Mouse (Mus musculus): ENCODE measurements at regions not wholly inside any gene's neighbourhood (a gene's known extent, or its start where the extent isn't known, plus 50 kb on each side); places are given as distances from the start of the nearest gene placed in this dataset.

DNA sequence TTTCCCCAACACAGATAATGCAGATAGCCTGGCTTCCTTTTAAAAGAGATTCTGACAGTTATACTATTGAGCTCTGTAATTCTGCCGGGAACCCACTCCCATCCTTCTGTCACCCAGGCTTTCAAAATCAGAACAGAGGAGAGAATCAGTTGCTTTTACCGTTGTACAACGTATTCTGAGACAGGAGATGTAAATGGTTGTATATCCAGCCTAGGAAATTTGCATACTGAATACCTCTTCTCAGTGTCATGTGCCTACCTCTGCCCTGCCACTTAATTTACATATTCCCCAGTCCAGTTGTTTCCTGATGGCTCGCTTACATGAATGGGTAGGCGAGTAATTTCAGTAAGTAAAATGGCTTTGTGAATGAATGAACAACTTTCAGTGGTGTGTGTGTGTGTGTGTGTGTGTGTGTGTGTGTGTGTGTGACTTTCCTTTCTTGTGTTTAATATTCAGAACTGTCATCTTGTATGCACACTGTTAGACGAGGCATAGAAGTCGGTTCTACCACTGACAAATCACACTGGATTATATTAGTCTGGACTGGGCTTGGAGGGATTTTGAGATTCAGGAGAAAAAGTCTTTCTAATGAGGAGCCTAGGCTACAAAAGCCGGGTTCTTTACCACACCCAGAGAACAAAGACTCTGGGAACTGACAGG lies 282.2 kb upstream of the Cdh6 start:
- no peak for DNase-seq
- H3K27ac ChIP-seq = no peak overlapping the region
- no peak for TF ChIP-seq CTCF (IDR thresholded peaks at IDR 0.05)
- no peak overlapping the region for H3K4me3 ChIP-seq
- intact Hi-C loops (cut with DNase I) = no loop called here

DNA sequence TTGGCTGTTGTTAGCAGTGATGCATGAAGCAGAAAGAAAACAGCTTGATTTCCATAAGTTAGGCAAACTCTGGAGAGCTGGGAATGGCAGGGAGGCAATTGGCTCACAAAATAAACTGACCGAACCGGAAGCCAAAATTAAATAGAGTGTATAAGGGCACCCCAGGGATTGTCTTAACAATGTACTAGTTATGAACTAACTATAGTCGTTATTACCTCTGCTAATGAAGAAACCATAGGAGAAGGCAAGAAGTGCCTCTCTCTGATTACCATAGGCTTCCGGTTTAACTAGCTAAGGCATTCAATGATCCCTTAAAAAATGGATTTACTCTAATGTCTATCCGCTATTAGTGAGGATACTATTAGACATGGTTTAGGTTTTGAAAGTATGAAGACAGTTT lies 276.9 kb upstream of the Cdh6 start:
- Histone ChIP-seq H3K27ac (no peak overlapping the region), H3K4me3 (no peak overlapping the region)
- no peak for TF ChIP-seq CTCF (IDR thresholded peaks at IDR 0.05)
- DNase-seq = no peak
- intact Hi-C loops (cut with DNase I) = no loop called here

DNA sequence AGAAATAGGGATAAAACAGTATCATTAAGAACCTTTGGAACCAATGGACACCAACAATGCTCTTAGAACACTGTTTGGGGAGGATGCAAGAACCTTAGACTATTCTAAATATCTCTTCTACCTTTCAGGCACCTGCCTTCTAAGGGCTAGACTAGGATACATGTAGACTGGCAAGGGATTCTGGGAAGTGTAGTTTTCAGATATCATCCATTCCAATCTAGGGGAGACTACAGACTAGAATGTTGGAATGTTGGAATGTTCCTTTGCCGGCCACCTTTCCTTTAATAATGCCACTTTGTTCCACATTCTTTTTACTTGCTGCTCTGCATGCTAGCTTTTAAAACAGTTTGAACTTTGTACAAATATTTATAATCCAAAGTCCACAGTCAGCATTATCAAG lies 261.1 kb upstream of the Cdh6 start:
- no peak for TF ChIP-seq CTCF (IDR thresholded peaks at IDR 0.05)

DNA sequence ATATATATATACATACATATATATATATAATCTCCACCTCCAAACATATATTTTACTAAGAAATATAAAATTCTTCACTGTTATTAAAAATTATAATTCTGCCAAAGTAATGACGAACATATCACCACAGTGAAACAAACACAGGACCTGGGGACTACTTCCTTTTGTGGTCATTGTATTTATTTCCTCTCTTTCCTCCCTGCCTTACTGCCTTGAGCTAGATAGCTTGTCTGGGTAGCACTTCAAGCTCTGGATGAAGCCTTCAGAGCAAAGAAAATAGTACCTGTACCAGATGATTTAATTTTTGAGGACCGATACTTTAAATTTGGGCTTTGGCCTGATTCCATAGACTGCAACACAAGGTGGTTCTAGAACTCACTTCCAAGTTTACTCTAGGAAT lies 259.5 kb upstream of the Cdh6 start:
- intact Hi-C loops (cut with DNase I) = no loop called here
- H3K4me3 ChIP-seq = no peak overlapping the region
- H3K27ac ChIP-seq = no peak overlapping the region
- TF ChIP-seq CTCF (IDR thresholded peaks at IDR 0.05) = no peak
- DNase-seq = no peak

More for the DNA sequence above, 261.1 kb upstream of the Cdh6 start:
- no peak for DNase-seq
- Histone ChIP-seq H3K4me3 (no peak overlapping the region), H3K27ac (no peak overlapping the region)
- intact Hi-C loops (cut with DNase I) = no loop called here

DNA sequence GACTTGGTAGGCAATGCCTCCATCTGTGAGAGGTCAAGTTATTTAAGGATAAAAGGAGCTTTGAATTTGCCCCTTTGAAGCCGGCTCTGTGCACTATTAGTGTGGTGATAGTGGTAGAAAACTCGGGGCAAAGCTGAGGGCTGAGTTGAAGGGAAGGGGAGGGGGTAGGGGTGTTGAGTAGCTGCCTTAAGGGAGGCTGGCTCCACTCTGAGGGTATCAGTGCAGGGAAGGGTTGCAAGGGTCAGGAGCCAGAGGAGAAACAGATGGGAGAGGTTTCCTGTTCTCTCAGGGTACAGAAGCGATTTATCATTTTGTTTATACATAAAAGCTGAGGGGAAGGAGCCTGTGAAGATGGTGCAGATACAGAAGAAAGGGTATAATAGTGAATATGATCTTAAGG lies 246.1 kb upstream of the Cdh6 start:
- intact Hi-C loops (cut with DNase I) = no loop called here
- Histone ChIP-seq H3K4me3 (no peak overlapping the region), H3K27ac (no peak overlapping the region)
- no peak for DNase-seq
- no peak for TF ChIP-seq CTCF (IDR thresholded peaks at IDR 0.05)

DNA sequence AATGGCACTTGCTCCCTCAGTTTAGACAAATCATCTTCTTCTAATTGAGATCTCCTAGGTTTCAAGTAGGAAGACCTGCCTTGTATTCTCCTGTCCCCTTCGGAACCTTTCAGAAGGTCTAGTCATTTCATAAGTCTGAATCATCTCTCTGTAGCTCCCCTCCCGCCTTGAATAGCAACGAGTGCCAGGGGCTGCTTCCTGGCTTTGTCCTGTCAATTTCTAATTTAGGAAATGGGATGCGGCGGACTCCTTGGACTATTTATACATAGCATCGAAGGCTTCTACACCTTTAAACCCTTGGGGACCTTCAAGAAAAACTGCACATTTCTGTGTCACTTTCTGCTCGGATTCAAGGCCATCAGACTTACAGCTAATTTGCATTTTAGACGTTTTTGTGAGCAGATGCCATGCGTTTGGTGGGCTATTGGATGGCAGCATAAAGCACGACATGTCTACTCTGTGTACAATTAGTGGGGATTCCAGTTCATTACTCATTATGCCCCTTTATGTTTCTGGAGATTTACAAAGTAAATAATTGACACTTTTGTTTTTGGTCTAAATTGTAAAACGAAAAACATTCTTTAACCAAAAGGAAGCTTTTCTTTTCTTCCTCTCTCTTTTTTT lies 236.7 kb upstream of the Cdh6 start:
- no peak overlapping the region for H3K27ac ChIP-seq
- intact Hi-C loops (cut with DNase I) = no loop called here
- no peak for DNase-seq
- H3K4me3 ChIP-seq = no peak overlapping the region
- no peak for TF ChIP-seq CTCF (IDR thresholded peaks at IDR 0.05)

DNA sequence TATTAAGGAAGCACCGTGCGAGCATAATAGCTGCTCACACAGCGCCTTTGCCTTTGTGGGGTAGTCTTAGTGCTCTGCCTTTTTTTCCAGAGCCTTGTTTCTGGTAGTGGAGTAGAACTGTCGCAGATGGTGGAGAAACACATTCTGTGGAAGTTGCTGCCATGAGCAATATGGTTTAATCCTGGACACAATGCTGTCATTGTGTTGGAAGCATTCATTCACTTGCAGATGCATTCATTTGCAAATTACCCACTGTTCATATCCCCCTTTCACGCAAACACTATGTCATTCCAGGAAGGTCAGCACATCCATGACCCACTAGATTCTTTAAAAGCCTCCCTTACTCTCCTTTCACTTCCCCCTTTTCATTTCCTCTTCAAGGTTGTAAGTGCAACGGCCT lies 219.7 kb upstream of the Cdh6 start:
- no peak overlapping the region for H3K27ac ChIP-seq
- TF ChIP-seq CTCF (IDR thresholded peaks at IDR 0.05) = no peak
- intact Hi-C loops (cut with DNase I) = no loop called here

DNA sequence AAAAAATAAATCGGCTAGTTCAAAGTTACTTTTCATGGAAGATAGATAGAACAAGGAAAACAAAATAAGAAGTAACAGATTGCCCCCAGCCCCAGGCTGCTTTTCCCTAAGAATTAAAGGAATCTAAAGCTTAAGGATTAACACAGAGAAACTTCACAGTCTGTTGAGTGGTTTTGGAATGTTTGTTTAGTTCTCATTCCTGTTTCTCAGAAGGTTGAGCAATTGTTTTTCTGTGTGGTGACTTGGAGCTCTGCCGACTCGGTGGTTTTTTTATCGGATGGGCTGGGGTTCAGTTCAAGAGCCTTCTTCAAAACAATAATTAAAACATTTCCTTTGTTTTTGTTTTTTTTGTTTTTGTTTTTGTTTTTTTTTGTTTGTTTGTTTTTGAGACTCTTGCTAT lies 217.9 kb upstream of the Cdh6 start:
- intact Hi-C loops (cut with DNase I) = no loop called here
- no peak for TF ChIP-seq CTCF (IDR thresholded peaks at IDR 0.05)
- Histone ChIP-seq H3K4me3 (no peak overlapping the region), H3K27ac (no peak overlapping the region)
- DNase-seq = no peak

More for the DNA sequence above, 219.7 kb upstream of the Cdh6 start:
- no peak overlapping the region for H3K4me3 ChIP-seq
- DNase-seq = no peak

DNA sequence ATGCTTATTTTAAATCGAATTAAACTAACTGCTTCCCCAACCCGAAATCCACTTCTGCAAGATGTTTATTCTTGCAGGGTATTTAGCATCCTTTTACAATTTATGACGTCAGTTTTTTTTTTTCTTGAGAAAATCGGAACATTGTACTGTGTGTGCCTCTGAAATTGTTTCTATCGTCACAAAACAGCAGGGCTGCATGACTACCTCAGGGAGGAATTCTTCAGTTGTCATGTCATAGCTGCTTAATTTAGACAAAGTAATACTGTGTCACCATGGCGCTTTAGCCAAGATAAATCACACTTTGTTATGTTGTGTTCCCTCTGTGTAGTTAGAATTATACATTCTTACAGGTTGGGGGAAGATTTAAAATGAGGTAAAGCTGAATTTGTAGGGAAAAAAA lies 211.3 kb upstream of the Cdh6 start:
- intact Hi-C loops (cut with DNase I) = no loop called here
- DNase-seq = no peak

DNA sequence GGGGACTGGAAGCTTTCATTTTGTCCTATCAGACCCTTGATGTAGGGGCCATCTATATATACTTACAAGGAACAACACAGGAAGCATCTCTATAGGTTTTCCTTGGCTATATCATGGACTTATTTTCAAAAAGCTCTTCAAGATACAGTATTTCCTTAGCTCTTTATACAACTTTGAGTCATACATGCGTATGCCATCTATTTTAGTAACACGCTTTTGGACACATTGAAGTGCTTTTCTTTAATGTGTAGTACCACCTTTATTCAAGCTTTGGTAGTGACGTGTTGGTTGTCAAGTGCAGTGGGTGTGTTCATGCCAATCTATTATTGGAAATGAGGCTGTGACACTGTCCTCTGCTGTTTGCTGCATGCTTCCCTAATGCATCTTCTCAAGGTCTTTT lies 202.1 kb upstream of the Cdh6 start:
- Histone ChIP-seq H3K27ac (no peak overlapping the region), H3K4me3 (no peak overlapping the region)
- no peak for DNase-seq
- TF ChIP-seq CTCF (IDR thresholded peaks at IDR 0.05) = no peak
- intact Hi-C loops (cut with DNase I) = no loop called here

More for the DNA sequence above, 211.3 kb upstream of the Cdh6 start:
- Histone ChIP-seq H3K27ac (no peak overlapping the region), H3K4me3 (no peak overlapping the region)
- no peak for TF ChIP-seq CTCF (IDR thresholded peaks at IDR 0.05)

DNA sequence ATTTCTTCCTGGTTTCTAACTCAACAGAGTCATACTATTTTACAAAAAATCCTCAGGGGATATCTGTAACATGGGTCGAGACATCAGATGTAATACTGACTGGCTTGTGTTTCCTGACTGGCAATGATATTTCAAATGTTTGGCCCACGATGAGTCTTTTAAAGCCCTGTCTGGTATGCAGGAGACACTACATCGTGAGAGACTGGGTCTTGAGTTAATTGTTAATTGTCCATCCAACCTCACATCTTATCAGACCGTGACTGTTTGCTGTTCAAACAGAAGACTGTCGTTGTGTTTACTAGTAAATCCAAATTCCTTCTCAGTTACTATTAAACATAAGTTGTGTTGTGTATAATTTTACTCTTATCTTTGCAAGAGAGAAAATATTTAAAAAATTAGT lies 195.3 kb upstream of the Cdh6 start:
- intact Hi-C loops (cut with DNase I) = no loop called here
- no peak overlapping the region for H3K27ac ChIP-seq
- no peak for DNase-seq
- TF ChIP-seq CTCF (IDR thresholded peaks at IDR 0.05) = no peak
- no peak overlapping the region for H3K4me3 ChIP-seq

DNA sequence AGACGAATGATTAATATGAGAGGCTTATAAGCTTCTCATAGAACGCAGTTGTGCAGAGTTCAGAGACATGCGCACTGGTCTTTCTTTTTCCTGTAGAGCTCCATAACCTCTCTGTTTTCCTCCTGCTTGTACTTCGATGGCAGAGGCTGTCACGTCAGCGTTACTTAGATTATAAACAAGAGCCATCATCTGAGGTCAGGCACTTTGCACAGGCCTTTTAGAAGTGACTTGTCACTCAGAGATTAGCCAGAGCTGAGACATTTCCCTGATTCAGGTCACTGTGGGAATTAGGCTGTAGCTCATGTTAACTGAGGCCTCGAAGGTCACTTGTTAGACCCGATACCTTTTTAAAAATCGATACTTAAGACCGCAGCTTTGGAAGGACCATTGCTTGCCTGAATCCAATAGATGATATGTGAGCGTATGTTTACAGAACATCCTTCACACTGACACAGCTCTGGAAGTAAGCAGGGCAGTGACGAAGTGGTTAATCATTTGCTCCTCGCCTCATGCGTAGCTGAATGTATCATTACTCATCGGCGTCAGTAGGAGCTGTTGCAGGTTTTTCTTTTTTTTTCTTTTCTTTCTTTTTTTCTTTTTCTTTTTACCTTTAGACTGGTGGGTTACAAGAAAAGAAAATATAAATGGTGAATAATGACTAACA lies 193.9 kb upstream of the Cdh6 start:
- intact Hi-C loops (cut with DNase I) = no loop called here
- TF ChIP-seq CTCF (IDR thresholded peaks at IDR 0.05) = no peak
- no peak for DNase-seq
- Histone ChIP-seq H3K27ac (no peak overlapping the region), H3K4me3 (no peak overlapping the region)

DNA sequence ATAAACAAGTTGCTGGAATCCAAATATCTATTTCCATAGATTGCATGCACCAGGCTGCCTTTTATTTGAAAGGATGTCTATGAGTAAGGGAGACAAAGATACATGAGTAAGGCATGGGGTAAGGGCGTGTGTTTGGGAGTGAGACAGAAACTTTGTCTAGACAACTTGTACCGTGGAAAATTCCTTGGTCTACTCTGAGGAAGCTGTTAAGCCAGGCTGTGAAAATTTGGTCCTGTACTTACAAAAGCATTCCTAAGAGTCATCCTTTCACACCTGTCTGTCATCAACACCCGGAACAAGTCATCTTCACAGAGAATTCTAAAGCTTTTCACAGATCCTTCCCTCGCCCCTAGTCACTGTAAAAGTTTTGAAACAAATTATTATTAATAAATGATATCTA lies 193.1 kb upstream of the Cdh6 start:
- DNase-seq = no peak
- no peak overlapping the region for H3K27ac ChIP-seq
- no peak for TF ChIP-seq CTCF (IDR thresholded peaks at IDR 0.05)
- intact Hi-C loops (cut with DNase I) = no loop called here
- H3K4me3 ChIP-seq = no peak overlapping the region

DNA sequence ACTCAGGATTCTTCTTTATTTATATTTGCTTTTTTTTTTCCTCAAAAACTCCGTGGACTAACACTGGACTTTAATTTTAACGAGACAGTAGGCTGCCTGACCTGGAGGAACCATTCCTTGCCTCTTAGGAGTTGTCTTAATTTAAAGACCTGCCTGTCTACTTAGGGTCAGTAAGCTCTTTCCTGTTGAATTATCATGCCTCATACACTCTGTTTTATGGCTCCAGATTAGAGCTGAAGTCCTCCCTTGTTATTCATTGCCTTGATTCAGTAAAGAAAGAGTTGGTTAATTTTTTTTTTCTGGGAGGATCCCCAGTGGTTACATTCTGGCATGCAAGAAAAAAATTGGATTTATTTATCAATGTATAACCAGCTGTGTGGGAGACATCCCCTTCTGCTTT lies 187.3 kb upstream of the Cdh6 start:
- TF ChIP-seq CTCF (IDR thresholded peaks at IDR 0.05) = no peak
- intact Hi-C loops (cut with DNase I) = no loop called here
- Histone ChIP-seq H3K27ac (no peak overlapping the region), H3K4me3 (no peak overlapping the region)
- DNase-seq = no peak

Measured in gastrocnemius, adult 2 months (tissue).